Mouse (Mus musculus): ENCODE results near the gene Erc1. TPM values are rescaled to one million over a fixed set of nuclear protein-coding genes. Genes with fewer than 3 reads are reported as not detected.
"Not testable (repeated sequence)": the region's sequence is repeated elsewhere in the genome, so short reads cannot be mapped to it uniquely, and the experiment has no call there.

The Erc1 gene
- polyA plus RNA-seq, 1 experiment from 2014 or later, result 27.2 TPM

GRCm38 (mm10) chr6:119846751-119847517, 1.0 kb downstream of the Erc1 start:
- H3K9ac ChIP-seq, result peak overlapping the region; percentile 86
- peak overlapping the region; percentile 75 for H3K4me2 ChIP-seq (replicated peaks)
- no peaks in the 10 kb centered on the region for H3K9me3 ChIP-seq
- H3K27me3 ChIP-seq, result no peaks in the 10 kb centered on the region
- H3K27ac ChIP-seq, result no peak overlapping the region
- H3K36me3 ChIP-seq, result no peaks in the 10 kb centered on the region
- peaks cover 19% of the 10 kb centered on the region for H3K4me1 ChIP-seq
- WGBS, result 27% methylated on average over 11 of the region's 11 CpGs
- no peak for ATAC-seq (ENCODE audit: low FRiP score, low read depth)
- H3K4me3 ChIP-seq, result peak overlapping the region; percentile 86

GRCm38 (mm10) chr6:119829951-119830350, 18.0 kb downstream of the Erc1 start:
- H3K27ac ChIP-seq, result no peak overlapping the region
- H3K27me3 ChIP-seq, result no peaks in the 10 kb centered on the region
- H3K4me1 ChIP-seq, result peaks cover 8% of the 10 kb centered on the region; the same call in 1 of the 2 replicates
- ATAC-seq (ENCODE audit: low FRiP score, low read depth), result no peak
- H3K9me3 ChIP-seq, result no peaks in the 10 kb centered on the region
- H3K36me3 ChIP-seq, result peaks cover under 1% of the 10 kb centered on the region; the same call in 1 of the 2 replicates
- no peak overlapping the region for H3K4me2 ChIP-seq (replicated peaks)
- WGBS, result 77% methylated on average over 5 of the region's 5 CpGs
- H3K4me3 ChIP-seq, result no peak overlapping the region
- H3K9ac ChIP-seq, result no peak overlapping the region

- H3K27me3 ChIP-seq, result no peaks in the 10 kb centered on the region
- no peak overlapping the region for H3K4me3 ChIP-seq
- no peaks in the 10 kb centered on the region for H3K9me3 ChIP-seq
- peaks cover 17% of the 10 kb centered on the region for H3K36me3 ChIP-seq
- H3K27ac ChIP-seq, result no peak overlapping the region
- no peak overlapping the region for H3K4me2 ChIP-seq (replicated peaks)
- WGBS, result 95% methylated on average over 1 of the region's 1 CpGs
- no peak for ATAC-seq (ENCODE audit: low FRiP score, low read depth)
- peaks cover 8% of the 10 kb centered on the region; the same call in 1 of the 2 replicates for H3K4me1 ChIP-seq
- H3K9ac ChIP-seq, result no peak overlapping the region
Observed at GRCm38 (mm10) chr6:119828165-119828564, 19.8 kb downstream of the Erc1 start.

- ATAC-seq (ENCODE audit: low FRiP score, low read depth), result no peak
- Histone ChIP-seq H3K9me3 (no peaks in the 10 kb centered on the region), H3K27ac (no peak overlapping the region; the same call in 1 of the 2 replicates), H3K4me3 (no peak overlapping the region), H3K9ac (no peak overlapping the region), H3K27me3 (no peaks in the 10 kb centered on the region), H3K4me2 (replicated peaks) (no peak overlapping the region), H3K4me1 (peaks cover 8% of the 10 kb centered on the region; the same call in 1 of the 2 replicates), H3K36me3 (peaks cover 21% of the 10 kb centered on the region)
- WGBS, result 89% methylated on average over 4 of the region's 4 CpGs
Observed at GRCm38 (mm10) chr6:119826701-119827100, 21.3 kb downstream of the Erc1 start.

- no peak overlapping the region for H3K4me3 ChIP-seq
- H3K4me2 ChIP-seq (replicated peaks), result no peak overlapping the region
- WGBS, result 83% methylated on average over 1 of the region's 1 CpGs
Observed at GRCm38 (mm10) chr6:119822216-119822615, 25.8 kb downstream of the Erc1 start.

GRCm38 (mm10) chr6:119821158-119821557, 26.8 kb downstream of the Erc1 start:
- Histone ChIP-seq H3K9ac (no peak overlapping the region), H3K27ac (no peak overlapping the region), H3K4me3 (no peak overlapping the region), H3K4me1 (no peaks in the 10 kb centered on the region), H3K36me3 (peaks cover 31% of the 10 kb centered on the region), H3K4me2 (replicated peaks) (no peak overlapping the region), H3K9me3 (no peaks in the 10 kb centered on the region), H3K27me3 (no peaks in the 10 kb centered on the region)
- no peak for ATAC-seq (ENCODE audit: low FRiP score, low read depth)
- 95% methylated on average over 1 of the region's 1 CpGs for WGBS

More at GRCm38 (mm10) chr6:119822216-119822615, 25.8 kb downstream of the Erc1 start:
- Histone ChIP-seq H3K4me1 (peaks cover 7% of the 10 kb centered on the region; the same call in 1 of the 2 replicates), H3K9me3 (no peaks in the 10 kb centered on the region), H3K36me3 (peaks cover 31% of the 10 kb centered on the region), H3K27ac (no peak overlapping the region), H3K9ac (no peak overlapping the region), H3K27me3 (no peaks in the 10 kb centered on the region)
- ATAC-seq (ENCODE audit: low FRiP score, low read depth), result no peak

- no peak overlapping the region for H3K4me2 ChIP-seq (replicated peaks)
- H3K9me3 ChIP-seq, result no peaks in the 10 kb centered on the region
- H3K27me3 ChIP-seq, result no peaks in the 10 kb centered on the region
- 91% methylated on average over 4 of the region's 4 CpGs for WGBS
- no peaks in the 10 kb centered on the region for H3K4me1 ChIP-seq
- no peak overlapping the region for H3K4me3 ChIP-seq
- no peak for ATAC-seq (ENCODE audit: low FRiP score, low read depth)
- no peak overlapping the region for H3K9ac ChIP-seq
- H3K27ac ChIP-seq, result no peak overlapping the region
- peaks cover 18% of the 10 kb centered on the region for H3K36me3 ChIP-seq
Observed at GRCm38 (mm10) chr6:119818541-119818940, 29.4 kb downstream of the Erc1 start.

GRCm38 (mm10) chr6:119815426-119815825, 32.5 kb downstream of the Erc1 start:
- H3K27ac ChIP-seq, result no peak overlapping the region
- H3K4me2 ChIP-seq (replicated peaks), result no peak overlapping the region
- no peak for ATAC-seq (ENCODE audit: low FRiP score, low read depth)
- H3K27me3 ChIP-seq, result no peaks in the 10 kb centered on the region
- H3K36me3 ChIP-seq, result peaks cover 16% of the 10 kb centered on the region
- WGBS, result 81% methylated on average over 4 of the region's 4 CpGs
- no peaks in the 10 kb centered on the region for H3K9me3 ChIP-seq
- no peaks in the 10 kb centered on the region for H3K4me1 ChIP-seq
- H3K4me3 ChIP-seq, result no peak overlapping the region
- H3K9ac ChIP-seq, result no peak overlapping the region

GRCm38 (mm10) chr6:119813055-119813454, 34.9 kb downstream of the Erc1 start:
- H3K4me3 ChIP-seq; H3K9ac ChIP-seq; H3K4me2 ChIP-seq (replicated peaks); H3K27ac ChIP-seq; ATAC-seq (ENCODE audit: low FRiP score, low read depth); H3K4me1 ChIP-seq; H3K9me3 ChIP-seq; H3K27me3 ChIP-seq: not testable (repeated sequence)
- peaks cover 11% of the 10 kb centered on the region for H3K36me3 ChIP-seq

GRCm38 (mm10) chr6:119808726-119809505, 39.1 kb downstream of the Erc1 start:
- H3K27ac ChIP-seq, result no peak overlapping the region
- H3K36me3 ChIP-seq, result peaks cover 6% of the 10 kb centered on the region; the same call in 1 of the 2 replicates
- H3K9ac ChIP-seq, result no peak overlapping the region
- no peak overlapping the region for H3K4me3 ChIP-seq
- no peaks in the 10 kb centered on the region for H3K27me3 ChIP-seq
- WGBS, result 84% methylated on average over 2 of the region's 2 CpGs
- no peak overlapping the region for H3K4me2 ChIP-seq (replicated peaks)
- ATAC-seq (ENCODE audit: low FRiP score, low read depth), result no peak
- H3K9me3 ChIP-seq, result no peaks in the 10 kb centered on the region
- H3K4me1 ChIP-seq, result peaks cover 4% of the 10 kb centered on the region; the same call in 1 of the 2 replicates

- H3K9ac ChIP-seq, result no peak overlapping the region
- H3K4me3 ChIP-seq, result no peak overlapping the region
- no peaks in the 10 kb centered on the region for H3K36me3 ChIP-seq
- H3K27me3 ChIP-seq, result no peaks in the 10 kb centered on the region
- WGBS, result 88% methylated on average over 2 of the region's 2 CpGs
- no peak for ATAC-seq (ENCODE audit: low FRiP score, low read depth)
- no peaks in the 10 kb centered on the region for H3K9me3 ChIP-seq
- peaks cover 6% of the 10 kb centered on the region; the same call in 1 of the 2 replicates for H3K4me1 ChIP-seq
- no peak overlapping the region for H3K4me2 ChIP-seq (replicated peaks)
- no peak overlapping the region for H3K27ac ChIP-seq
Observed at GRCm38 (mm10) chr6:119803239-119803638, 44.7 kb downstream of the Erc1 start.

- H3K4me2 ChIP-seq (replicated peaks), result no peak overlapping the region
- ATAC-seq (ENCODE audit: low FRiP score, low read depth), result no peak
- H3K27ac ChIP-seq, result no peak overlapping the region
- no peaks in the 10 kb centered on the region for H3K4me1 ChIP-seq
- 89% methylated on average over 12 of the region's 12 CpGs for WGBS
- no peaks in the 10 kb centered on the region for H3K9me3 ChIP-seq
- no peak overlapping the region for H3K4me3 ChIP-seq
- no peak overlapping the region for H3K9ac ChIP-seq
- peaks cover 16% of the 10 kb centered on the region for H3K36me3 ChIP-seq
- H3K27me3 ChIP-seq, result no peaks in the 10 kb centered on the region
Observed at GRCm38 (mm10) chr6:119796911-119797486, 51.0 kb downstream of the Erc1 start.
